Mouse (Mus musculus): ENCODE results near the gene Mvb12b.

Gene Mvb12b

GRCm38 (mm10) chr2:33843642-33844041 lies 44.1 kb downstream of the Mvb12b start:
- no peak for DNase-seq

DNA sequence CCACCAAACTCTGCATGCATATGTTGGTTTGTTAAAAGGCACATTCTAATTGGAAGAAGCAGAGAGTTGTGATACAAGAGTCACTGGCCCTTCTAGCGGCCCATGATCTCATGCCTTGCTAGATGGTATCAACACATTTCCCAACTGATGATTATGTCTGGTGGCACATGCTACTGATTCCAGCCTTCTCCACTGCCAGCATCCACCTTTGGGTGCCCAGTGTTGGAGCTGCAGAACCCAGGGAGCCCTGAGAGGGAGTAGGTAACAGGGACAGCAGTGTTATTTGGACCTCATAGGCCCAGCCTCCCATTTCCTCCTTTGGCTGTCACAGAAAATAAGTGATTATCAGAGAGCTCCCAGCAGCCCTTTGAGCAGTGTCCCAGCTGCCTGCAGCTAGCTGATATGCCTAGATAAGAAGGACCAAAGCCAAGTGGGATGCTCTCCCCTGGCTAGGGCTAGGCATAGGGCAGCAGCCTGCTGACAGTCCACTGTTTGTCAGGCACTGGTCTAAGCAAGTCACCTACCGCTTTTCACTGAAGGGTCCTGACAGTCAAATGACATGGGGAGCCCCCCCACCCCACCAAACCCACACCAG lies 44.7 kb downstream of the Mvb12b start:
- no peak for DNase-seq

- DNase-seq: no peak
Measured at GRCm38 (mm10) chr2:33841980-33842379, 45.8 kb downstream of the Mvb12b start.

DNA sequence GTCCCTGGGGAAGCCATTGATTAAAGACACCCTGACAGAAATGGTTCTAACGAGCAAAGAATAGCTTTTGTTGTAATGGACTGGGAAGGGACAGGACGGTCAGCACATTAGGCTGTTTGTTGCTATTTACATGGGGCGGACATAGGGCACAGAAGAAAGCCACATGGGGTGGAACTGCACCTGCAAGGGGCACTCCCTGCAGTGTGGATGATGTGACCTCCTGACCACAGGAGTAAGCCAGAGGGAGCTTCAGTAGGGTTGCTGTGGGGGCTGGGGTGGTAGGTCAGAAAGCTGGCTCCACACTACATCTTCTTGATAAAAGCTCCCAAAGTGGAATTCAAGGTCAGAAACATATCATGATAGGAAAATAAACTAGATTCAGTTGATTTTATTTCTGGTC lies 47.3 kb downstream of the Mvb12b start:
- no peak for DNase-seq

DNA sequence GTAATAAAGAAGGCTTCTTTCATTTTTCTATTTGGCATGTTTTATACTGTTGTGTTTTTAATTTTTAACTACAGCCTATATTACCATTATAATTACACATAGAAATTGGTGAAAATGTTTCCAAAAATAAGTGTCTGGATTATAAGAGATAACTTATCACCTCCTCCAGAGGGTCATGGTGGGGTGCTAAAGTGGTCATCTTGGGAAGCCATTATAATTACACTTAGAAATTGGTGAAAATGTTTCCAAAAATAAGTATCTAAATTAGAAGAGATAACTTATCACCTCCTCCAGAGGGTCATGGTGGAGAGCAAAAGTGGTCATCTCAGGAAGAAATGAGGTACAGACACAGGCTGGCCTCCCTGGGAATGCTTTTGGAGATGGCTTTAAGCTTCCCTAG lies 48.5 kb downstream of the Mvb12b start:
- DNase-seq: no peak

GRCm38 (mm10) chr2:33837297-33837696 lies 50.4 kb downstream of the Mvb12b start:
- DNase-seq: no peak

DNA sequence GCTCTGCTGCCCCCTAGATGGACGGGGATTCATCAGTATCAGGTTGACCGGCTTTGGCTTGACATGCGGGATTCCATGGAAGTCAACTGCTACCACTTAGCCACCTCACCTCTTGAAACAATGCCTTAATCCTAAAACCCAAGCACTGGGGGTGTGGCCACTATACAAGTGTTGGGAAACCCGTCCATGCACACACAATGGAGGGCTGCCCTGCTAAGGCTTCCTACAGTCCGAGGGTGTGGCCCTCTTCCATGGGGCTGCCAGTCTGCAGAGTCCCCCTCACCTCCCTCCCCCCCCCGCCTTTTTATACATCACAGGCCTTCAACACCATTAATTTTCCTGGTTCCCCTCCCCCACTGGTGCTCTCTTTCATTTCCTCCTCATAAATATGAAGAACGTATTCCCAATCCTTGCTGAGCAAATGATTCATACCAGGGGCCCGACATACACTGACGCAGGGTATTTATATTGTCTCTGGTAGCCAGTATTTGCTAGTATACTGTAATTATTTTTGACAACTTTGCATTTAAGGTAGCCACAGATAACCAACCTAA lies 51.0 kb downstream of the Mvb12b start:
- no peak for DNase-seq

DNA sequence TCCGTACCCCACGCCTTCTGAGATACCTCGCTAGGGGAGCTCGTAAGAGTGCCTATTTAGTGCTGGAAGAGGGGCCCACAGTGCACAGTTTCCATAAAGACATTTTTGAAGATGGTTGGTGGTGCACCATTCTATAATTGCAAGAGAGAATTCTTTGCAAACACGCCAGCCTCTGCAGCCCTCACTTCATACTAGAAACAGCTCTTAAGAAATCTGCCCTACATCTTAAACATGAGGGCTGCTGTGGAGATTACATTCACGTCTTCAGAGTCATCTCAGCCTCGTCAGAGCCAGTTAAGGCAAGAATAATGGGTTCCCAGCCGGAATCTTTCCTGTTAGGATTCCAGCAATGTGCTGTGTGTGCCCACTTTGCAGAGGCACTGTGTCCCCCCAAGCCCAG lies 52.7 kb downstream of the Mvb12b start:
- DNase-seq: no peak

- DNase-seq: no peak
Measured at GRCm38 (mm10) chr2:33833902-33834301, 53.8 kb downstream of the Mvb12b start.

- no peak for DNase-seq
Measured at GRCm38 (mm10) chr2:33829870-33830269, 57.9 kb downstream of the Mvb12b start.

DNA sequence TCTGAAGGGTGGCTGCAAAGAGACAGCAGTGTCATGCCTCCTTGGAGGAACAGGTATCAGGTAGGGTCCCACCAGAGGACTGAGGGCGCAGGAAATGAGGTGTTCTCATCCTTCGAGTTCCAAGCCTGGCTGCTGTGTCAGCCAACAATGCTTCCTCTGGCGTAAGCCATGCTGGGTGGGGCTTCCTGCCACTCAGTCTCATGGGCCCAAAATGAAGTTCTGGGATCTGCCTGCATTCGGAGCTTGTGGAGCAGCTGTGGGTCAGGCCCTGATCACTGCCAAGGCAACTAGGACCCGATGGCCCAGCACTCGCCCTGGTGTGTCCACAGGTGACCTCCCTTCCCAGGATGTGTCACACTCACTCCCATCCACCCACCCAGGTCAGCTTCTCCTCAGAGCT lies 61.0 kb downstream of the Mvb12b start:
- no peak for DNase-seq

DNA sequence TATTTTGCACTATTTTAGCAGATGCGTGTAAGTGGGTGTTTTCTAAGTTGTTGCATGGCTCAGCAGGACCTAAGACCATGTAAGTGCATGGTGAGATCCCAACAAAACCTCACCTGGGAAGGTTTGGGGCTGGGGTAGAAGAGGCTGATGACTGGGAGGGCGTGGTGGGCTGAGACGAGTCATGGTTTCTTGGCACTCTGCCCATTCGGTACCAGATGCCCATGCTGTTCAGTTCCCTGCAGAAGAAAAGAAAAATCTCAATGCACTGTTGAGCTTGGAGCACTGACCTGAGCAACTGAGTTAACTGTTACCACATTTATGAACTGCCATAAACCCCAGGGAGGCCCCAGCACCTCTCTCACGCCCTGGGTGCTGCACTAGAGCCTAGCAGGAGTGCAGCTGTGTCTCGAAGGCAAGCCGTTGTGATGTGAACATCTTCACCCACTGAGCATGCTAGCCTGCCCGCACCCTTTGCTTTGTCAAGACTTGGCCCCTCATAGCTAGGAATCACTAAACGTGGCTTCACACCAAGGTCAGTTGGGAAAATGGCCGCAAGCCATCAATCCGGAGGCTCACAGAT lies 62.7 kb downstream of the Mvb12b start:
- no peak for DNase-seq

DNA sequence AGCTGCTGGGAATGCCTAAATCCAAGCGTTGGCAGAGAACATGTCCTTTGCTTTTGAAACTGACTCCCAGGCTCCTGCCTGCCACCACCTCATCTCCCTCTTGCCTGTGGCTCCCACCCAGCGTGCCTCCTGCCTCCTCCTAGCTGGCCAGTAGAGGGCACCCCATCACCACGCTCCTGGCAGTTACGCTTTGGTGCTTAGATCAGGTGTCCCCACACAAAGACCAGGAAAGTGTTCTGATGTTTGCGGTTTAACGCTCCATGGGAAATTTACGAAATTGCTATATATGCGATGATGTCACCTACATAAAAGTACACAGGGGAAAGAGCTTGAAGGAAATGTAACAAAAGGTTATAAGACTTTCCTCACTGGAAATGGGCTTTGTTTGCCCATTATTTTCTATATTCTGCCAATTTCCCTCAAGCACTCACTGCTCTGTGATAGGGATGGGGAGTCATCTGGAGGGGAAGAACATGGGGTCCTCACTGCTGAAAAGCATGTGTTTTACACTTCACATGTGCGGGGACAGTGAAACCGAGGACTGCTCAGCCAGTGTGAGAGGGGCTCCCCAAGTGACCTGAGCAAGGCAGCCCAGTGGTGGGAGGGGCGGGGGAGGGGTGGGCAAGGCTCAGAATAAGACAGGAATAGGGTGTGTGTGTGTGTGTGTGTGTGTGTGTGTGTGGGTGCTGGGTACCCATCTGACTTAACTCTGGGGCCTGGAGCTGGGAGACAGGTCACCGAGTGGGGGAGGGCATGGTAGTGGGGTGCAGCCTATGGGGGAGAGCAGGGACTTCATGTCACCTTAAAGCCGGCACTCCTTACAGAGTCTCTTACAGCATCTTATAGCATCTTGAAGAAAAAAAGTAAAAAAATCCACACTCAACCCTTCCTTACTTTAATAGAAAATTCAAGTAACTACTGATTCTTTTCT lies 65.8 kb downstream of the Mvb12b start:
- DNase-seq: peak; percentile 82

DNA sequence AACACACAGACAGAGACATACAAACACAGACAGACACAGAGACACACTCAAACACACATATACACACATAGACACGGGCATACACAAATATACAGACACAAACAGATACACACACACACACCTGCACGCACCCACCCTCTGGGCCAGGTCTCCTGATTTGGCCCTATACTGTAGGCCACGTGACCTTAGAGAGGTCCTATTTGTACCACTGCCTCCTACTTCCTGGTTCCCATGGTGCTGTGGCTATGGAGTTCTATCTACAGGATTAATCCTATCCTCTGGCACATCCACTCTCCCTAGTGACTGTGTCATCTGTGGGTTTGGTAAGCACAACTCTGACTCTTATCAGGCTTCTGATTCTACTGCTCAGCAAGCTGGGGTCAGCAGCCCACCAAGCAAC lies 67.3 kb downstream of the Mvb12b start:
- no peak for DNase-seq

GRCm38 (mm10) chr2:33820037-33820436 lies 67.7 kb downstream of the Mvb12b start:
- no peak for DNase-seq

- DNase-seq: no peak
Measured at GRCm38 (mm10) chr2:33818385-33818784, 69.4 kb downstream of the Mvb12b start.

DNA sequence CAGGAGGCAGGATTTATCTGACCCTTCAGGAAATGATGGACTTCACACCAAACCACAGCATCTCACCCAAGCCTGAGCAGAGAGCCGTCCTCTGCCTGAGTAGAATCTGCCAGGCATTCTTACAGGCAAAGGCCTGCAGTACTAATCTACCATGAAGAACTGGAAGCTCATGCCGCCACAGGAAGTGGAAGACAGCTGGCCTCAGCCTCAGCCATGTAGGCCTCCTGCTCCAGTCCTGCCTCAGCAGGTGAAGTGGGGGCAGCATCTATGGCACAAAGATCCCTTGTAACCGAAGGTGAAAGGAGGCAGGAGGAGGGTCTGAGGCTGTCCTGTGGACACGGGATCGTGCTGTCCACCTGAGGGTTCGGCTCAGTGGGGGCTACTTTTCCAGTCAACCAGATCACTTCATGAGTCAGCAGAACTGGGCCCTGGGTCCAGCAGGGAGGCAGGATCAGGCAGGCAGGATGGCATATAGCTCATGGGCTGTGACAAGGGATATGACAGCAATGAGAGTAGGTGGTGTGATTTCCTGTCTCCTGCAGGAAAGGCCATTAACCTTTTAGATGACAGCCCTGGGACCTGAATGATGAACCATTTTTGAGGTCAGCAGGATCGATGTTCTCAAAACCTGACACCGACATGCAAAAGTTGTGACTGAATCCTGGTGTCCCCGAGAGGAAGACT lies 69.9 kb downstream of the Mvb12b start:
- DNase-seq: no peak

GRCm38 (mm10) chr2:33817080-33817479 lies 70.7 kb downstream of the Mvb12b start:
- DNase-seq: no peak

GRCm38 (mm10) chr2:33814581-33814980 lies 73.2 kb downstream of the Mvb12b start:
- DNase-seq: no peak

- DNase-seq: no peak
Measured at GRCm38 (mm10) chr2:33813501-33814240, 74.1 kb downstream of the Mvb12b start.

GRCm38 (mm10) chr2:33812980-33813379 lies 74.8 kb downstream of the Mvb12b start:
- no peak for DNase-seq

- no peak for DNase-seq
Measured at GRCm38 (mm10) chr2:33811349-33811890, 76.3 kb downstream of the Mvb12b start.
